Mouse (Mus musculus) heart, postnatal 0 days (tissue): ENCODE measurements around the gene Tmem184b.

Experiments
- CTCF ChIP-seq: IDR thresholded peaks from 2 replicates; pipeline ENCODE4 v1.5.1; 2016; ENCODE audit warnings: antibody characterized with exemption, control low read depth, low read depth
- EP300 ChIP-seq: IDR thresholded peaks from 2 replicates; pipeline ENCODE4 v1.6.1; 2016; ENCODE audit warnings: antibody characterized with exemption, low read depth

DNA sequence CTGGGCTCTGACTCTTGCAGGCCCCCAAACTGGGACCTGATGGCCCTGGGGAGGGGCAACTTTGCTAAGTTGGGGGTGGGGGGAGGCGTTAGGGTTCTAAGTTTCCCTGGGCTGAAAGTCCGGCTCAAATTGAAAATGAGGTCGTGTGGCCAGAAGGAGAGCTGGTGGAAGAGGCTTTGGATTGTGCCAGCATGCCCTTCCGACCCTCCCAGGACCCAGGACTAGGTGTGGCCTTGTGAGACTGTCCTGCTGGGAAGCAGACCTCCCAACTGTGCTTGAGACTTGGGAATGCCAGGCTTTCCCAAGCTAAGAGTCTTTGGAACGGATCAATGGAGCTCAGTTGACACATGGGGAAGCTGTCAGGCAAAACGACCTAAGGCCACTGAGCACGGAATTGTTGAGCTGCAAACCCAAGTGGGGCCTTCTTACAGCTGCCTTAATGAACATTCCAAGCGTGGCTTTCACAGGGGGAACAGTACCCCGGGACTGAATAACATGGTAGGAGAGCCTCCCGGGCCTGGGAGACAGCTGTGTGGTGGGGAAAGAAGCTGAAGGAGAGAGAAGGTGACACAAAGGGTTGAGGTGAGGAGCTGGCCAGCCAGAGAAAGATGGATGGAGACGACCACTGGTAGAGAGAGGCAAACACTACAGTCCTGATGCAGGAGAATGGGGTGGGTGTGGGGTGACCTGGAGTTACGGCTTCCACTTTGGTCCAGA, 45.2 kb downstream of the Tmem184b start:
- TF ChIP-seq CTCF (no peak), EP300 (no peak)
